Mouse (Mus musculus) megakaryocyte, embryonic 14.5 days (primary cell): Measurements from ENCODE around the gene Oma1. TPM values are rescaled to one million over a fixed set of nuclear protein-coding genes. Genes with fewer than 3 reads are reported as not detected.

ENCODE experiments used
- H3K27me3 ChIP-seq: replicated peaks from 2 replicates; pipeline ENCODE3; 2012; ENCODE audit warnings: inconsistent platforms
- H3K36me3 ChIP-seq: replicated peaks from 2 replicates; pipeline ENCODE3; 2012; ENCODE audit warnings: low read length, inconsistent platforms, mixed read lengths
- H3K4me1 ChIP-seq: 2 replicates; pipeline ENCODE4 v1.6.1; 2012; ENCODE audit warnings: inconsistent platforms
- H3K4me3 ChIP-seq: replicated peaks from 2 replicates; pipeline ENCODE3; 2012; ENCODE audit warnings: moderate library complexity, mild to moderate bottlenecking, inconsistent platforms
- H3K9me3 ChIP-seq: 2 replicates; pipeline ENCODE4 v1.6.1; 2012; ENCODE audit warnings: inconsistent platforms
- FLI1 ChIP-seq: IDR thresholded peaks from 2 replicates; pipeline ENCODE4 v1.6.1; 2012; ENCODE audit warnings: low read length, inconsistent platforms, mixed read lengths
- GATA1 ChIP-seq: IDR thresholded peaks from 3 replicates; pipeline ENCODE4 v1.6.1; 2012; ENCODE audit warnings: mixed read lengths, low read length, inconsistent platforms, borderline replicate concordance
- polyA plus RNA-seq: library from polyadenylated mRNA; stranded (reverse); fragments of >175 nt; gene quantifications from 2 replicates; pipeline ENCODE4 v1.2.3, GENCODE M21; 2012; ENCODE audit warnings: low replicate concordance; ENCODE audit not compliant: insufficient read depth

Gene Oma1
- polyA plus RNA-seq, 1 experiment = 0.55 TPM

GRCm38 (mm10) chr4:103395066-103395465 is 81.5 kb downstream of the Oma1 start:
- Histone ChIP-seq H3K9me3 (peaks cover 24% of the 10 kb centered on the region), H3K4me3 (peak overlapping the region; percentile 42), H3K4me1 (no peaks in the 10 kb centered on the region), H3K36me3 (no peaks in the 10 kb centered on the region), H3K27me3 (no peaks in the 10 kb centered on the region)
- TF ChIP-seq FLI1 (no peak), GATA1 (no peak)

DNA sequence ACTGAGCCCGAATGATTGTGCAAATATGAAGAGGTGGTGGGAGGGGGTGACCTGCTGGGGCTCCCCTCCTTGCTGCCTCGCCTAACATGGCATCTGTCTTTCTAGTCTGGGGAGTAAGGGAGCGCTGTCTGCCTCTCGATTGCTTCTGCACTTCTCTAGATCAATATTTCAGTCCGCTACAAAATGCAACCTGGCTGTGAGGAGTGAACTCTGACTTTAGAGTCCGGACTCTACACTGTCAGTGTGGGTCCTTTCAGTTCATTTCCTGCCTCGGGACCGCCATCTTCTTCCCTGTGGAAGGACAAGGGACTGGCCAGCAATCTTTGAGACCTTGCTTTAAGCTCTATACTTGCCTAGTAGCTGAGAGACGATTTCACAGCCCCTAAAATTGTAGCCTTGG is 82.3 kb downstream of the Oma1 start:
- Histone ChIP-seq H3K4me3 (no peak overlapping the region), H3K4me1 (no peaks in the 10 kb centered on the region), H3K36me3 (no peaks in the 10 kb centered on the region), H3K9me3 (peaks cover 25% of the 10 kb centered on the region), H3K27me3 (no peaks in the 10 kb centered on the region)
- TF ChIP-seq GATA1 = no peak
- TF ChIP-seq FLI1 = no peak

- TF ChIP-seq GATA1 (no peak), FLI1 (no peak)
- Histone ChIP-seq H3K4me1 (no peaks in the 10 kb centered on the region), H3K27me3 (no peaks in the 10 kb centered on the region)
Observed at GRCm38 (mm10) chr4:103396876-103397275, 83.3 kb downstream of the Oma1 start.

DNA sequence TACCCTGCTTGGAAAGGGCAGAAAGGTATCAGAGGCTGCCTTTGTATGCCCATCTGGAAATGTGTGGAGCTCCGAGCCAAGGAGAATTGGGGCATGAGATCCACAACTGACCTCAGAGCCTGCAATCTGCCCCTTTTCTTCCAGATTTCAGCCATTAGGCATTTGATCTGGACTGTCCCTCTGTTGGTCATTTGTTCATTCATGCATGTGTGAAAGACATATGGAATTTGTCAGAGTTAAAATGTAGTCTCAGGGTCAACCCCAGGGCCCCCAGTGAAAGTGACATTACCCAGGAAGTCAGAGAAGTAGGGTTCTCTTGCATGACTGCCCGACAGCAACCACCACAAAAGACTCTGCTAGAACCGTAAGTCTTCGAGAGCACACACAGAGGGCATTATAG is 89.0 kb downstream of the Oma1 start:
- TF ChIP-seq GATA1 (no peak), FLI1 (no peak)
- Histone ChIP-seq H3K27me3 (no peaks in the 10 kb centered on the region), H3K4me3 (no peak overlapping the region), H3K36me3 (no peaks in the 10 kb centered on the region), H3K4me1 (no peaks in the 10 kb centered on the region), H3K9me3 (peaks cover 28% of the 10 kb centered on the region)

More at GRCm38 (mm10) chr4:103396876-103397275, 83.3 kb downstream of the Oma1 start:
- Histone ChIP-seq H3K9me3 (peaks cover 28% of the 10 kb centered on the region), H3K36me3 (no peaks in the 10 kb centered on the region), H3K4me3 (no peak overlapping the region)

DNA sequence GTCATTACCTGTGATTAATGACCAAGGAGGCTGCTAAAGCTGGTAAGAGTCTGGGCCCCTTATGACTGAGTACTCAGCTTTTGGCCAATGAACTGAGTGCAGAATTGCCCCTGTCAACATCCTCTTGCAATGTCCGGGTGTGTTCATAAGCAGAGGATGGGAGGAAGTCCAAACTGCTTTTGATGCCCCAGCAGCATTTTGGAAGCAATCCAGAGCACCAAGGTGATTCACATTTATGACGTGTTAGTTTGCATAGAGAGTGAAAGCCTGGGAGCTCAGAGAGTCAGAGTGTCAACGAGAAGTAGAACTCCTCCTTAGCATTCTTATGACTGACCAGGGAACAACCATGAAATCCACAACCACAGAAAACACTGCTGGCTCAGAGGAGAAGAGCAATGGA is 91.7 kb downstream of the Oma1 start:
- Histone ChIP-seq H3K27me3 (no peaks in the 10 kb centered on the region), H3K4me3 (no peak overlapping the region), H3K9me3 (peaks cover 25% of the 10 kb centered on the region), H3K36me3 (no peaks in the 10 kb centered on the region), H3K4me1 (no peaks in the 10 kb centered on the region)
- TF ChIP-seq FLI1 (no peak), GATA1 (no peak)

DNA sequence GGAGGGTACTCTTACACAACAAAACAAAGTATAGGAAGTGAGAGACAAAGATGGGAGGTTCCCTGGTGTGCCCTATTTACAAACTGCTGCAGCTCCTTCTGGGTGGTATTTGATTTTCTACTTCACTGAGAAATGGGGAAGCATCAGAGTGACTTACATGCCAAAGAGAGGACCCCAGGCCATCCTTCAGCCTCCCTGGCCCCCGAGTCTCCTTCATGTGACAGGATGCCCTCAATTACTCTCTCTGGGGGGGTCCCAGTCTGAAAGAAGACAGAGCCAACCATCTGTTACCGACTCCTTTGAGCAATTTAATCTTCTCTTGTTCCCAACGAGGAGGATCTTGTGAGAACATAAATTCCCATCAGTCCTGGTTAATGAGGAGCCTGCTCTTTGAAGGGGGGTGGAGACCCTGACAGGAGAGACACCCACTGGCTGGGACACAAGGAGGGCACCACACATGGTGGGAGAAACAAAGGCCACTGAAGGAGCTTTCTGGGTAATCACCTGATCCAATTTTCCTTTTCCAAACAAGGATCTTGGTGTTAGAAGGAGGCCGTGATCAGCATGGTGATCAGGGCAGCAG is 96.7 kb downstream of the Oma1 start:
- no peaks in the 10 kb centered on the region for H3K36me3 ChIP-seq
- TF ChIP-seq GATA1 = no peak
- no peak for TF ChIP-seq FLI1
- H3K9me3 ChIP-seq = peaks cover 18% of the 10 kb centered on the region
- no peaks in the 10 kb centered on the region for H3K27me3 ChIP-seq
- no peaks in the 10 kb centered on the region for H3K4me1 ChIP-seq
- H3K4me3 ChIP-seq = no peak overlapping the region

Other genes with a start within 250 kb of the Oma1 start
- 1.2 and 2.3 TPM in 2 replicates for gene Mier1, start 199.4 kb upstream of the Oma1 start, polyA plus RNA-seq
- 0.43 and 0.47 TPM in 2 replicates for gene Wdr78, start 199.3 kb upstream of the Oma1 start, polyA plus RNA-seq
- gene Slc35d1, start 98.6 kb upstream of the Oma1 start, polyA plus RNA-seq = 1.4 and 5.9 TPM in 2 replicates
- not detected in 2 replicates for gene 4921539E11Rik, start 22.9 kb upstream of the Oma1 start, polyA plus RNA-seq